Mouse (Mus musculus) right cerebral cortex, adult 2 months (tissue): ENCODE measurements around the gene a.

ENCODE experiments used
- DNase-seq, 2 experiments: peaks; one replicate each; pipeline ENCODE4 v3.0.0; 2021 to 2022; ENCODE audit warnings: low spot score in 2 of 2

The a gene

DNA sequence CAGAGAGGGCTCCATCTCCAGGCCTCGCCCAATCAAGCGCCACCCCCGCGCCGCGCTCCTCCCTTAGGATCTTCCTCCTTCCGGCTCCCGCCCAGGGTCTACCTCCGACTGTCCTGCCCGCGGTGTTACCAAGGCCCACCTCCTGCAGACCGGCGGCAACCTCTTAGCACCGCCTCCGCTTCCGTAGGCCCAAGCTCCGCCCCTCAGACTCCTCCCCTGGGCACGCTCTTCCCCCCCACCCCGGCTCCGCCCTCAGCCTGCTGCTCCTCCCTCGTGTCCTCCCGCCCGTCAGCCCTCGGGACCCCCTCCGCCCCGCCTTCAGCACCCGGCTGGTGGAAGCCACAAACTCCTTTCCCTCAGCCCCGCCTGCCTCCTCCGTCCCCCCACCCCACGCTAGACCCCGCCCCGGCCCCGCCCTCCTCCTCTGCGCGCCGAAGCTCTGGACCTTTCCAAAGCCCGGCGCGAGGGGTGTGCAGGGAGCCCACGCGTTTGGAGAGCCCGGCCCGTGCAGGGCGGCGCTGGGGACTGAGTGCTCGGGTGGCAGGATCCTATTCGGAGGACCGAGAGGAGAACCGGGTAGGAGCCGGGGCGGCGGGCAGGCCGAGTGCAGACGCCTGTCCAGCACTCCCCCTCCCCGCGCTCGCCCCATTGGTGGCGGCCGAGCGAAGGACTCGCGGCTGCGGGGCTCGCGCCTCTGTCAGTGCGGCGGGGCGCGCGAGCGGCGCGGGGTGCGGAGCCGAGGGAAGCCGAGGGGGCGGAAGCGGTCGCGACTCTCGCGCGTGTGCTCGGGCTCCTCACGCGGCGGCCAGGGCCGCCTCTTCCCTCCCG lies at the start of gene a, which contains the start of gene Raly:
Gene a (plus strand): TSS at position 747 of the 828 bp plus-strand sequence.
Gene Raly (plus strand): TSS at position 441 of the 828 bp plus-strand sequence.
- DNase-seq, result peak; percentile 92 to 96

- no peak for DNase-seq
Observed at GRCm38 (mm10) chr2:154742911-154743819, 48.0 kb upstream of the a start.

DNA sequence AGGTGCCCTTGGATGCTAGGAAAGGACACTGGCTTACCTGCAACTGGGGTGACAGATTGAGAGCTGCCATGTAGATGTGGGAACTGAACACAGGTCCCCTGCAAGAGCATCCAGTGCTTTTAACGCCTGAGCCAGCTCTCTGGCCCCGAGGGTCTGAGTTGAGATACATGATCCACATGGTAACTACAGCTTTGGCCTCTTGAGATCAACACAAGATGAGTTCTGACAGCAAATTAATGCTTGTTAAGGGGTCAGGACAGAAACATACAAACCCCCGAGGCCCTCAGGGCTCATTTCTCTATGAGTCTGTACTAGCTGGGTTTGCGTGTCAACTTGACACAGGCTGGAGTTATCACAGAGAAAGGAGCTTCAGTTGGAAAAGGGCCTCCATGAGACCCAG lies 47.3 kb upstream of the a start:
- DNase-seq, result no peak

- DNase-seq, result no peak
Observed at GRCm38 (mm10) chr2:154748383-154748782, 42.8 kb upstream of the a start.

GRCm38 (mm10) chr2:154749046-154750036 lies 41.9 kb upstream of the a start:
- no peak for DNase-seq

DNA sequence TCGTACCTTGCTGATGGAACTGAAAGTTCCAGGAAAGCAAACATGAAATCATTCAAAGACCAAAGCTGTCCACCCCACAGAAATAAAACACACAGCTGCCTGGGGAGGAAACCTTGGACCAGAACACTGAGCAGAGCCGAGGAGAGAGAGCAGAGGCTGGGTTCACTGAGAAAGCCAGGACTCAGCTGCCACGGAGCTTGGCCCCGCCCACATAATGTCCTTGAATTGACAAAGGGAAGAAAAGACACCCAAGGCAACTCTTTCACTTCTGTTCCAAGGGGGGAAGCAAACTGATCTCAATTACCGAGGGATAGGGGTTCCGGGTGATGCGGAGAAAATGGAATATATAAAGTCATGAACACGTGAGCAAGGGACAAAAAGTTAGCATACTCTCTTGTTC lies 39.3 kb upstream of the a start:
- no peak for DNase-seq

DNA sequence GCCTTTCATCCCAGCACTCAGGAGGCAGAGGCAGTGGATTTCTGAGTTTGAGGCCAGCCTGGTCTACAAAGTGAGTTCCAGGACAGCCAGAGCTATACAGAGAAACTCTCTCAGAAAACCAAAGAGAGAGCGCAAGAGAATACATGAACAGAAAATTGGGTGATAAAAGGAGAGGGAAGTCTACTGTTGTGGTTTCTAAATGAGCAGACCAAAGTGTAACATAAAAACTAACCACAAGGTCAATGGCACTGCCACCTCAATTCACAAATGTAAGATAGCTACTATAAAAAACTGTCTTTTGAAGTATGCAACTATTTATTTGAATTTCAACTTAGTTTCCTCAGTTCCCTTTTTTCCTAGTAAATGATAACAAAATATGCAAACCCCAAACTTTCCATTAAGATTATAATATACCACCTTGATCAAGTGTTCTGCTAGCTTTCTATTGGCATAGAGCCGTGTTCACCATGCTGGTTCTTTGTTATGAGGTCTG lies 37.1 kb upstream of the a start:
- DNase-seq, result no peak

DNA sequence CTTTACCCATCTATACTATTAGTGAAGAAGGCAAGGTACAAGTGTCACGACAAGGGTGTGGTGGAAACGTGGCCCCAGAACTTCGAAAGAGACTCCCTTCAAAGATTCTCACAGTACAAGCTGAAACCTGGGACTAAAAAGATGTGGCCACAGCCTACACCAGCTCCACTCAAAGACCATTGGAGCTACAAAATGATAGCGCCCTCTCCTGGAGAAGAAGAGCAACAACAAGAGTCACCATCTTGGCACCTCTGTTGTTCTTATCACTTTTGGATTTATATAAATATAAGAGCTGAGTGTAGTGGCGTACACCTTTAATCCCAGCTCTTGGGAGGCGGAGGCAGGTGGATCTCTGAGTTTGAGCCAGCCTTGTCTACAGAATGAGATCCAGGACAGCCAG lies 35.4 kb upstream of the a start:
- no peak for DNase-seq

DNA sequence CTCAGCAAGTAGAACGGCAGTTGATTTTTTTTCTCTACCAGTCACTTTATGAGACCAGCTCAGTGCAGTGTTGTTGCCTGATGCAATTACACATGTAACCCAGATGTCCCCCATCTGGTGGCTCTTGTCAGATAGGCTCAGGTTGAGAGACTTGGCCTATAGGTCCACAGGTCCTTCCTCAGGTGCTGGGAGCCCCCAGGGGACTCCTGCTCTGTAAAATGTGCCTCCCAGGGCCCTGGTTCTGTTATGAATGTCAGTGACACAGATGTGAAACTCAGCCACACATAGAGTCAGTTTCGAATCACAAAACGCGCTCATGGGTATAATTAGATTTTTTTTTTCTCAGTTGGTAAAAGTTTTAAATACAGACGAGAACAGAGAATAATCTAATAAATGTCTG lies 33.5 kb upstream of the a start:
- DNase-seq, result no peak

DNA sequence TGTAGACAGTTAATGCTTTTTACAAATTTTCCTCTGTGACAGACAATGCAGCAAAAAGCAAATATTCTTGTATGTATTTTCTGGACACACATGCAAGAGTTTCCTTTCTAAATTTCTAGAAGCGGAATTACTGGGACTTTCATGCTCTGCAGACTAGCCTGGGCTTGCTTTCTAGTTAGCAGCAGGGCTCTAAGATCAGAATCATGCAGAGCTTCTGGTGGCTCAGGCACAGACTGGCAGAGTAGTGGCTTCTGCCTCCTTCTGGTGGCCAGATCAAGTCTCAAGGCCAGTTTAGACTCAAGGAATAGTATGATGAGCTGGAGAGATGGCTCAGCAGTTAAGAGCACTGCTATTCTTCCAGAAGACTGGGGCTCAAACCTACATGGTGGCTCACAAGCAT lies 32.7 kb upstream of the a start:
- no peak for DNase-seq

DNA sequence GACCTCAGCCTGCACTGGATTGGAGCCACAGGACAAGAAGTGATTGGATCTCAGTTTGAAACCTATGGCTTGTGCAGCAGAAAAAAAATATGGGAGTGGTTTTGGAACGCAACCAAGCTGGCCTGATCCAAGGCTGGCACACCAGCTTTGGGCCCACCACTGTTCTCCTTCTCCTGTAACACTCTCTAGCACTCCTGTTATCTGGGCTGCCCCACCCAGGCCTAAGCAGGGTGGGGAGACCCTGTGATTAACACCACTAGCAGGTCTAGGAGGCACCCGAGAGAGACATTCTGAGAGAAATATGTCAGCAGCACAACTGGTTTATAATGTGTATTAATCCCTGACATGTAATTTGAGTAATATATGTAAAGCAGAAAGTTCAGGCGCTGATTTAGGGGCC lies 28.0 kb upstream of the a start:
- DNase-seq, result no peak

DNA sequence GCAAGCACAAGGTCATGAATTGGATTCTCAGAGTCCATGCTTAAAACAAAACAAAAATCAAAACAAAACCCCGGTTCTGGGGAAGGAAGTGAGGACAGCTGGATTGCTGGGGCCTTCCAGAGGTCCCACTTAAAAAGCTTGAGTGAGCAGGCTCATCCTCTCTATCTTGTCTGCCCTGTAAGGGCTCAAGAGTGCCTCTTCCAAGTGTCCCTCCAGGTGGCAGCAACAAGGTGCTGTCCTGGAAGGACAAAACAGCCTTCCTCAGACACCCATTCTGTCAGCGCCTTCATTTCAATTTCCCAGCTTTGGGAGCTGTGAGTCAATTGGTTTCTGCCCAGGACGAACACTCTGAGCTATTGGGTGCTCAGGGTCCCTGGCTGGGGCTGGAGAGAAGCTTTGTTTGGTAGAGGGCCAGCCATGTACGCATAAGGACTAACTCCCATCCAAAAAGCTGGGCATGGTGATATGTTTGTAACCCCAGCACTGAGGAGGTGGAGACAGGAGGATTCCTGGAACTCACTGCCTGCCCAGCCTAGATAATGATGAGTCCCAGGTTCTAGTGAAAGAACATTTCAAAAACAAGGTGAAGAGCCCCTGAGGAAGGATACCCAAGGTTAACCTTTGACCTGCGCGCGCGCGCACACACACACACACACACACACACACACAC lies 26.2 kb upstream of the a start:
- no peak for DNase-seq

DNA sequence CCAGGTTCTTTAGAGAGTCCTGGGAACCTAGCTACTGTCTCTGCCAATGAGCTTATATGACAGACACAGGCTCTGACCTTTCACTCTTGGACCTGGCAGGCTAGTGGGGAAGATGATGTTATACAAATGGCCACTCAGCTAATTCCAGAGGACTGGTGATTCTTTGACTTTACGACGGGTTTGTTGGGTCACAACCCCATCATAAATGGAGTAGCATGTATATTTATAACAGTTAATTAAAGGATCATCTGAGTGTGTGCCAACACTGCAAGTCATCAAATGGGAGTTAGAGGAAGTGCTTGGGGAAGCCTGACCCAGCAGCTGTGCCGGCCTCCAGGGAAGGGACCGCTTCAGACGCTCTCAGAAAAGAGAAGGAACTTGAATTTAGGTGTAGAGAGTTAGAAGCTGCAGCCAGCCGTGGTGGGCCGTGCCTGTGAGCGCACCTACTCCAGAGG lies 25.6 kb upstream of the a start:
- DNase-seq, result no peak

- no peak for DNase-seq
Observed at GRCm38 (mm10) chr2:154767051-154767450, 24.2 kb upstream of the a start.

DNA sequence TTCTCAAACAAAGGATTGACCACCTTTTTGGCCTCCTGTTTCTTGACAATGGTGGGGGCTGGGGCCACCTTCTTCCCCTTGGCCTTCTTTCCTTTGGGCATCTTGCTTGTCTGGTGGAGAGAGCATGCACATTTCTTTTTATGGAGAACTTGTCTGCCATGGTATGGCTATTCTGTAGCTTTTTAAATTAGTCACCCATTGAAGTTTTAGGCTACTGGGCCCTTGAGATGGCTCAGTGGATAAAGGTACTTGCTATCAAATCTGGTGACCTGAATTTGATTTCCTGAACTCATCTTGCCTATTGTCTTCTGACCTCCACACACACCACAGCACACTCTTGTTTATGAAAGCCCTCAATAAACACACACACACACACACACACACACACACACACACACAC lies 21.3 kb upstream of the a start, which contains the start of gene Gm14214:
Gene Gm14214 (minus strand): TSS at position 101 of the 400 bp plus-strand sequence.
- DNase-seq, result no peak

- DNase-seq, result no peak
Observed at GRCm38 (mm10) chr2:154771604-154772003, 19.6 kb upstream of the a start.

DNA sequence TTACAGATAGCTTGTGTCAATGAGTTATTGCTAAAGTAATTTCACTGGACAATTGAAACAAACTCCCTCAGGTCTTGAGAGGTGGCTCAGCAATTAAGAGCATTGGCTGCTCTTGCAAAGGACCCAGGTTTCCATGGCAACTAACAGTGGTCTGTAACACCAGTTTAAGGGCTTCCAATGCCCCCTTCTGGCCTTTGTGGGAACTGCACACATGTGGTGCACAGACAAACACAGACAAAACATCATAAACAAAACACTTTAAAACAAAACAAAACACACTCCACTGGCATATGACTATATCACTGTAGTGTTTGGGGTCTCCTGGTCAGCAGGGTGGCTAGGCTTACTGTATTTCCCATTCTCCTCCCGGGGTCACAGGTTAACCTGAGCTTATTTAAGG lies 17.2 kb upstream of the a start:
- no peak for DNase-seq

GRCm38 (mm10) chr2:154776496-154776895 lies 14.7 kb upstream of the a start:
- DNase-seq, result no peak

GRCm38 (mm10) chr2:154779648-154780047 lies 11.6 kb upstream of the a start:
- DNase-seq, result no peak

DNA sequence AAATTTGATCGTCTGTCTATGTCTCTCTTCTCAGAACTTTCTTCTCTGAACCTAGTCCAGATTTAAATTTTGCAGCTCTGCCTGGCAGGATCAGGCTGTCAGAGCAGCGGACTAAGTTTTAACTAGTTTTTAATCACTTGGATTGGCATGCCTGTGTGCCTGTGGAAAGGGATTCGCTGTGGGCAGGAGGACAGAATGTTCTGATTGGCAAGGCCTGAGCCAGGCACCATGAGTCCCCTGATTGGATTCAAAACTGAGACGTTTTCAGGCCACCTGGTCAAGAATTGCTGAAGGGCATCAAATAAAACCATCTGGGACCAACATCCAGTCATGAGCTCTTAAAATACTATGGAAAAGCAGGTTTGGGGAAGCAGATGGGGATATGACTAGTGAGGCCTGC lies 8.8 kb upstream of the a start:
- no peak for DNase-seq
